9 mouse cellular contexts compared by ENCODE assay signal in genomic region chr17:65558217-65558616, GRCm38 (mm10). TPM values are rescaled to one million over a fixed set of nuclear protein-coding genes. Genes with fewer than 3 reads are reported as not detected.
DNase-seq lines count a peak whose midpoint lies in the region; ATAC-seq and TF ChIP-seq lines count a peak whose summit lies in the region.
"Had no signal": no experiment of that assay in that cellular context is flagged by ENCODE, and none has a peak within 500 bp of the region (broad histone marks: within the 10 kb centered on the region; RNA-seq: fewer than 3 reads in every experiment).

No protein-coding gene starts in this region.

- peaks cover 3 to 20% of the 10 kb centered on the region in 2 experiments for H3K4me1 ChIP-seq in MEL (ENCODE audit: control insufficient read depth in 1 of 2, insufficient read depth in 2 of 2, low read length in 2 of 2)
- peaks cover 7% of the 10 kb centered on the region for H3K4me1 ChIP-seq in forebrain, embryonic 16.5 days (replicated peaks; ENCODE audit: control insufficient read depth, insufficient read depth, low read length)
- H3K4me1 ChIP-seq in limb, embryonic 10.5 days: no peaks in the 10 kb centered on the region
- 0 out of 2 replicates have a peak, but pooled peaks cover 7% of the 10 kb centered on the region for H3K4me1 ChIP-seq in midbrain, embryonic 13.5 days (replicated peaks)
- H3K4me1 ChIP-seq: stomach, embryonic 15.5 days had no signal

- H3K79me2 ChIP-seq in MEL (ENCODE audit: control insufficient read depth, insufficient read depth, low read length, poor library complexity): no peaks in the 10 kb centered on the region

- WGBS in forebrain, embryonic 16.5 days: 37% methylated on average over 9 of the region's 9 CpGs
- 46% methylated on average over 9 of the region's 9 CpGs for WGBS in limb, embryonic 10.5 days
- 43% methylated on average over 9 of the region's 9 CpGs for WGBS in midbrain, embryonic 13.5 days

- no peaks in the 10 kb centered on the region for H3K9me3 ChIP-seq in MEL (replicated peaks; ENCODE audit: insufficient read depth, low read length)
- H3K9me3 ChIP-seq in forebrain, embryonic 16.5 days (ENCODE audit: control insufficient read depth, low read length): no peaks in the 10 kb centered on the region
- H3K9me3 ChIP-seq in limb, embryonic 10.5 days (replicated peaks): no peaks in the 10 kb centered on the region
- H3K9me3 ChIP-seq in midbrain, embryonic 13.5 days: no peaks in the 10 kb centered on the region
- H3K9me3 ChIP-seq: stomach, embryonic 15.5 days had no signal

- ATAC-seq in forebrain, embryonic 16.5 days: 0 out of 2 replicates have a peak, but pooled peaks have one; percentile 11
- peak; percentile 16 to 46 for ATAC-seq in hematopoietic stem cell, adult 5-6 weeks (replicated peaks in 1 of 2; ENCODE audit: insufficient read depth in 1 of 2, low FRiP score in 2 of 2, low TSS enrichment in 1 of 2, low read depth in 1 of 2, poor library complexity in 2 of 2, severe bottlenecking in 2 of 2)
- ATAC-seq in midbrain, embryonic 13.5 days: peak; percentile 32

- H3K9ac ChIP-seq in MEL (ENCODE audit: control insufficient read depth, low read depth, low read length, poor library complexity, severe bottlenecking): no peak overlapping the region
- H3K9ac ChIP-seq in forebrain, embryonic 16.5 days (replicated peaks; ENCODE audit: low read depth, low read length): no peak overlapping the region
- H3K9ac ChIP-seq in midbrain, embryonic 13.5 days (replicated peaks): no peak overlapping the region
- H3K9ac ChIP-seq: stomach, embryonic 15.5 days had no signal

- no peaks in the 10 kb centered on the region for H3K27me3 ChIP-seq in MEL (ENCODE audit: control insufficient read depth in 1 of 2, insufficient read depth in 2 of 2, low read length in 2 of 2)
- no peaks in the 10 kb centered on the region for H3K27me3 ChIP-seq in forebrain, embryonic 16.5 days (replicated peaks; ENCODE audit: control insufficient read depth, insufficient read depth, low read length)
- H3K27me3 ChIP-seq in limb, embryonic 10.5 days (ENCODE audit: low read depth, poor library complexity, severe bottlenecking): no peaks in the 10 kb centered on the region
- H3K27me3 ChIP-seq in midbrain, embryonic 13.5 days: no peaks in the 10 kb centered on the region
- H3K27me3 ChIP-seq: stomach, embryonic 15.5 days had no signal

- peaks cover 0 to 6% of the 10 kb centered on the region in 2 experiments; a peak in 2 of 4 replicates for H3K36me3 ChIP-seq in MEL (ENCODE audit: control insufficient read depth in 1 of 2, insufficient read depth in 2 of 2, low read length in 2 of 2)
- H3K36me3 ChIP-seq in forebrain, embryonic 16.5 days (ENCODE audit: control insufficient read depth, insufficient read depth): no peaks in the 10 kb centered on the region
- H3K36me3 ChIP-seq in limb, embryonic 10.5 days: no peaks in the 10 kb centered on the region
- H3K36me3 ChIP-seq in midbrain, embryonic 13.5 days: no peaks in the 10 kb centered on the region
- H3K36me3 ChIP-seq: stomach, embryonic 15.5 days had no signal

- H3K27ac ChIP-seq in MEL (ENCODE audit: control insufficient read depth, low read depth, low read length): no peak overlapping the region
- H3K27ac ChIP-seq in forebrain, embryonic 16.5 days (ENCODE audit: low read length): no peak overlapping the region
- H3K27ac ChIP-seq in limb, embryonic 10.5 days: no peak overlapping the region
- H3K27ac ChIP-seq in midbrain, embryonic 13.5 days: no peak overlapping the region
- H3K27ac ChIP-seq: stomach, embryonic 15.5 days had no signal

- TF ChIP-seq RAD21 in MEL (IDR thresholded peaks at IDR 0.05; ENCODE audit: low read depth, low read length): peak; percentile 65

- TF ChIP-seq EP300 in MEL (IDR thresholded peaks at IDR 0.05; ENCODE audit: low read depth in 1 of 2, low read length in 2 of 2): no peak

- H3K4me2 ChIP-seq in forebrain, embryonic 16.5 days (ENCODE audit: low read length): no peak overlapping the region
- H3K4me2 ChIP-seq in midbrain, embryonic 13.5 days (replicated peaks): peak overlapping the region; percentile 25
- H3K4me2 ChIP-seq: stomach, embryonic 15.5 days had no signal

- DNase-seq in 3134 (ENCODE audit: extremely low read depth, insufficient read length, low spot score): peak; percentile 45
- peak; percentile 85 for DNase-seq in MEL (ENCODE audit: low read depth, low spot score)
- peak; percentile 70 for DNase-seq in cerebellum, adult 18-20 months
- DNase-seq in limb, embryonic 10.5 days (ENCODE audit: low spot score): peak; percentile 52
- DNase-seq in thymus, postnatal 0 days (ENCODE audit: low spot score): peak; percentile 65

- H3K4me3 ChIP-seq in MEL (ENCODE audit: control insufficient read depth in 1 of 2, insufficient read depth in 1 of 2, low read depth in 2 of 2, low read length in 2 of 2): no peak overlapping the region
- H3K4me3 ChIP-seq in forebrain, embryonic 16.5 days (replicated peaks; ENCODE audit: low read length): no peak overlapping the region
- no peak overlapping the region for H3K4me3 ChIP-seq in limb, embryonic 10.5 days
- H3K4me3 ChIP-seq in midbrain, embryonic 13.5 days (replicated peaks): no peak overlapping the region
- H3K4me3 ChIP-seq: stomach, embryonic 15.5 days had no signal

- no peak for TF ChIP-seq POLR2A in MEL (IDR thresholded peaks at IDR 0.05; ENCODE audit: control insufficient read depth in 1 of 2, insufficient read depth in 1 of 2, low read depth in 1 of 2, low read length in 2 of 2, poor library complexity in 1 of 2)

- TF ChIP-seq CTCF in MEL (IDR thresholded peaks at IDR 0.05 in 2 of 3, conservative IDR thresholded peaks at IDR 0.05 in 1 of 3; ENCODE audit: control insufficient read depth in 1 of 3, insufficient read depth in 1 of 3, low read depth in 2 of 3, low read length in 3 of 3, poor library complexity in 1 of 3, severe bottlenecking in 1 of 3): peak; percentile 59 to 83 (median 81)

TF ChIP-seq in MEL, 35 proteins besides CTCF, POLR2A, EP300 and RAD21 (continues in another document):
- TF ChIP-seq MEF2A (IDR thresholded peaks at IDR 0.05; ENCODE audit: extremely low read depth, insufficient replicate concordance, low read depth, low read length, poor library complexity, severe bottlenecking) (no peak), GATA1 (IDR thresholded peaks at IDR 0.05; ENCODE audit: low read depth, low read length) (no peak), USF1 (IDR thresholded peaks at IDR 0.05; ENCODE audit: low read depth, low read length) (no peak), ZKSCAN1 (IDR thresholded peaks at IDR 0.05; ENCODE audit: low read depth, low read length) (no peak), ETS1 (IDR thresholded peaks at IDR 0.05; ENCODE audit: low read depth, low read length) (no peak), ZNF384 (IDR thresholded peaks at IDR 0.05; ENCODE audit: low read depth, low read length) (peak; percentile 69), POLR2AphosphoS5 (IDR thresholded peaks at IDR 0.05; ENCODE audit: borderline replicate concordance, low read depth, low read length) (no peak), MAFK (IDR thresholded peaks at IDR 0.05; ENCODE audit: borderline replicate concordance, low read depth, low read length) (no peak), ZC3H11A (IDR thresholded peaks at IDR 0.05; ENCODE audit: low read depth, low read length) (peak; percentile 13; the same call in 1 of the 2 replicates), TBP (IDR thresholded peaks at IDR 0.05; ENCODE audit: low read depth, low read length) (no peak), BHLHE40 (IDR thresholded peaks at IDR 0.05; ENCODE audit: borderline replicate concordance, low read depth, low read length) (no peak), JUND (IDR thresholded peaks at IDR 0.05; ENCODE audit: low read depth, low read length) (no peak), CHD1 (IDR thresholded peaks at IDR 0.05; ENCODE audit: low read depth, low read length) (no peak), KAT2A (conservative IDR thresholded peaks at IDR 0.05; ENCODE audit: low read depth, low read length) (no peak), MAX (IDR thresholded peaks at IDR 0.05; ENCODE audit: low read length) (no peak; the same call in 1 of the 2 replicates), NRF1 (IDR thresholded peaks at IDR 0.05; ENCODE audit: insufficient read depth, low read depth, low read length, poor library complexity, severe bottlenecking) (no peak), GABPA (IDR thresholded peaks at IDR 0.05; ENCODE audit: low read depth, low read length) (no peak), ELF1 (IDR thresholded peaks at IDR 0.05; ENCODE audit: low read depth, low read length) (no peak), USF2 (IDR thresholded peaks at IDR 0.05; ENCODE audit: borderline replicate concordance in 1 of 2, insufficient read depth in 1 of 2, low read depth in 1 of 2, low read length in 2 of 2) (no peak), UBTF (IDR thresholded peaks at IDR 0.05; ENCODE audit: borderline replicate concordance, insufficient read depth, low read depth, low read length) (no peak), MXI1 (IDR thresholded peaks at IDR 0.05; ENCODE audit: low read depth, low read length) (0 out of 2 replicates have a peak, but pooled peaks have one; percentile 60), E2F4 (IDR thresholded peaks at IDR 0.05; ENCODE audit: borderline replicate concordance, low read depth, low read length) (no peak)

RNA-seq across cellular contexts. Expression of gene Tmem232, which starts 17.6 kb away (rescaled TPM):
- total RNA-seq in MEL (2012; rRNA removed): not detected in 2 replicates
- polyA plus RNA-seq in MEL (2012; ENCODE audit: insufficient read depth in 1 of 2, insufficient read length in 2 of 2, low read depth in 1 of 2, low replicate concordance in 2 of 2, missing spikeins in 1 of 2): under 1 TPM in 1 of 2 experiments, not detected in 1; 0.04 TPM
- 0.49 and 0.57 TPM in 2 replicates for polyA plus RNA-seq in forebrain, embryonic 16.5 days (2015; fragmentation: Nextera tagmentation; extraction: Ambion mirVana)
- not detected in 2 replicates for total RNA-seq in hematopoietic stem cell, adult 5-6 weeks (2017)
- 0.13 and 0.16 TPM in 2 replicates for polyA plus RNA-seq in limb, embryonic 10.5 days (2016; fragmentation: Nextera tagmentation; extraction: Ambion mirVana)
- polyA plus RNA-seq in midbrain, embryonic 13.5 days (2015; fragmentation: Nextera tagmentation; extraction: Ambion mirVana): 0.09 and 0.28 TPM in 2 replicates
- polyA plus RNA-seq in thymus, postnatal 0 days (2015; fragmentation: Nextera tagmentation; extraction: Ambion mirVana): 0.09 TPM in 1 of 2 replicates, not detected in the other

RNA-seq across cellular contexts. Expression of gene Vapa, which starts 55.1 kb away (rescaled TPM):
- 56.7 and 60.2 TPM in 2 replicates for total RNA-seq in MEL (2012; rRNA removed)
- polyA plus RNA-seq in MEL (2012; ENCODE audit: insufficient read depth in 1 of 2, insufficient read length in 2 of 2, low read depth in 1 of 2, low replicate concordance in 2 of 2, missing spikeins in 1 of 2): 100 to 1,000 TPM in 1 of 2 experiments, 10 to 100 TPM in 1; 85.3 to 507 TPM
- 241 and 271 TPM in 2 replicates for polyA plus RNA-seq in forebrain, embryonic 16.5 days (2015; fragmentation: Nextera tagmentation; extraction: Ambion mirVana)
- 69.5 and 113 TPM in 2 replicates for total RNA-seq in hematopoietic stem cell, adult 5-6 weeks (2017)
- 165 TPM in 2 replicates for polyA plus RNA-seq in limb, embryonic 10.5 days (2016; fragmentation: Nextera tagmentation; extraction: Ambion mirVana)
- polyA plus RNA-seq in midbrain, embryonic 13.5 days (2015; fragmentation: Nextera tagmentation; extraction: Ambion mirVana): 244 and 247 TPM in 2 replicates
- polyA plus RNA-seq in thymus, postnatal 0 days (2015; fragmentation: Nextera tagmentation; extraction: Ambion mirVana): 199 and 209 TPM in 2 replicates
